Mouse (Mus musculus) heart, embryonic 14.5 days (tissue): Measurements from ENCODE around the gene Map2k6. TPM values are rescaled to one million over a fixed set of nuclear protein-coding genes. Genes with fewer than 3 reads are reported as not detected.

Source experiments
- ATAC-seq: fragments of 200-750 bp; cut with Nextera tagmentation; 2 replicates; pipeline ENCODE4 v1.8.0; 2017; ENCODE audit warnings: low read depth, moderate TSS enrichment; ENCODE audit not compliant: insufficient number of reproducible peaks, insufficient read depth, low FRiP score
- H3K27ac ChIP-seq, 2 experiments: fragments of 200-500 bp in 1 of 2; fragments of 300-500 bp in 1 of 2; sonication (generic) in 1 of 2; replicated peaks in 1 of 2; 2 replicates each; pipeline ENCODE4 v1.5.1; 2012 to 2014; ENCODE audit warnings: low read depth in 2 of 2, low read length in 2 of 2, control low read depth in 1 of 2, mild to moderate bottlenecking in 1 of 2, mixed read lengths in 1 of 2; ENCODE audit not compliant: control insufficient read depth in 1 of 2, insufficient read depth in 1 of 2
- H3K27me3 ChIP-seq: fragments of 300-500 bp; sonication (generic); 2 replicates; pipeline ENCODE4 v1.6.1; 2014; ENCODE audit warnings: mild to moderate bottlenecking, low read length, control low read depth; ENCODE audit not compliant: control insufficient read depth, insufficient read depth
- H3K36me3 ChIP-seq: fragments of 300-500 bp; sonication (generic); 2 replicates; pipeline ENCODE4 v1.6.1; 2014; ENCODE audit warnings: mild to moderate bottlenecking, control low read depth, low read length, mixed read lengths; ENCODE audit not compliant: control insufficient read depth, insufficient read depth
- H3K4me1 ChIP-seq, 2 experiments: fragments of 200-500 bp in 1 of 2; fragments of 300-500 bp in 1 of 2; sonication (generic) in 1 of 2; 2 replicates each; pipeline ENCODE4 v1.6.1; 2012 to 2014; ENCODE audit warnings: low read length in 2 of 2, control low read depth in 1 of 2, mixed read lengths in 1 of 2; ENCODE audit not compliant: control insufficient read depth in 2 of 2, insufficient read depth in 2 of 2
- H3K4me2 ChIP-seq: fragments of 300-500 bp; sonication (generic); 2 replicates; pipeline ENCODE4 v1.6.1; 2014; ENCODE audit warnings: mild to moderate bottlenecking, low read length
- H3K4me3 ChIP-seq, 2 experiments: fragments of 200-500 bp in 1 of 2; fragments of 300-500 bp in 1 of 2; sonication (generic) in 1 of 2; 2 replicates each; pipeline ENCODE4 v1.5.1; 2012 to 2014; ENCODE audit warnings: low read length in 2 of 2, mild to moderate bottlenecking in 2 of 2, control low read depth in 1 of 2, low read depth in 1 of 2, moderate library complexity in 1 of 2; ENCODE audit not compliant: control insufficient read depth in 1 of 2, insufficient read depth in 1 of 2
- H3K9ac ChIP-seq: fragments of 300-500 bp; sonication (generic); 2 replicates; pipeline ENCODE4 v1.6.1; 2014; ENCODE audit warnings: mild to moderate bottlenecking, low read length
- H3K9me3 ChIP-seq: fragments of 300-500 bp; sonication (generic); 2 replicates; pipeline ENCODE4 v1.6.1; 2016; ENCODE audit warnings: low read length, control low read depth; ENCODE audit not compliant: control insufficient read depth
- WGBS: fragments of 180-500 bp; shearing (Covaris S2); extraction: QIAGEN DNeasy Blood & Tissue Kit; methylation state at CpG from one replicate; pipeline ENCODE4 v1.1.7; 2014; 5-methylcytosine and 5-hydroxymethylcytosine counted together
- polyA plus RNA-seq: library from polyadenylated mRNA; unstranded; fragments of >200 nt; fragmentation: Nextera tagmentation; extraction: Ambion mirVana; gene quantifications from 2 replicates; pipeline ENCODE4 v1.2.1, GENCODE M21; 2014

The Map2k6 gene
- polyA plus RNA-seq, 1 experiment from 2014 or later = 18.8 TPM

DNA sequence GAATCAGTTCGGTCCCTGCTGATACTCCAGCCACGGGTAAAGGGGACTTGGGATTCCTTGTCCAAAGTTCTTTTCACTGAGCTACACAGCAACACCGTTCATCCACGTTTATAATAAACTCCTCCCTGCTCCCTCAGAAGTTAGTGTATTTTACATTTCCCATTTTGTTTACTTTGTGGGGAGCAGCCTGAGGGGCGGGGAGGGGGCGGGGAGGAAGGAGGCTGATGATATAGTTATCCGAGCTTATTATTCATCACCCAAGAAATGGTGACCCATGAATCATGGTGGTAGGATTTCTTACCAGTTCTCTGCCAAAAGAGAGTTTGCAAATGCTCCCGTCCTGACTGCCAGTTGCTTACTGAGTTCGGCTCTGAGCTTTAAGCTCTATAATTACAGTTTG is 6.7 kb downstream of the Map2k6 start:
- no peak overlapping the region for H3K4me3 ChIP-seq
- peaks cover 0 to 12% of the 10 kb centered on the region in 2 experiments; a peak in 2 of 4 replicates for H3K4me1 ChIP-seq
- no peak overlapping the region for H3K27ac ChIP-seq
- H3K27me3 ChIP-seq = no peaks in the 10 kb centered on the region
- no peak overlapping the region for H3K4me2 ChIP-seq
- no peak overlapping the region for H3K9ac ChIP-seq
- no peaks in the 10 kb centered on the region for H3K9me3 ChIP-seq
- ATAC-seq = no peak
- H3K36me3 ChIP-seq = no peaks in the 10 kb centered on the region
- WGBS = 73% methylated on average over 9 of the region's 9 CpGs

DNA sequence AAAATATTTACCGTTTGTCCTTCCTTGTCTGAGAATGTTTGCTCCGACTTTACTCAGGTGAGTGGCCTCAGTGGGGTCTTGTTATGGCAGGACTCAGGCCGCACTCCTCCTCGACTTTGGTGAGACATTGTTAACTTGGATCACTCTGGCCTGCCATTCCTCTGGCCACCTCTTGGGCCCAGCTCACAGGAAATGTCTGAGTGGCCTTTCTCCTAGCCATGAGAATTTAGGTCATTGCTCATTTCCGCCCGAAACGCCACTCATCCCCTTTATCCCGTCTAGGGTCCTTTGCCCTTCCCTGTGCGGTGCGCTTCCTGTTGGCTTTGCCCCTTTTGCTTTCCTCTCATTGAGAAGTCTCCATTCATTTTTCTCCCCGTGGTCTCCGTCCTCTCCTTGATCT is 10.2 kb downstream of the Map2k6 start:
- no peak overlapping the region for H3K27ac ChIP-seq
- H3K27me3 ChIP-seq = no peaks in the 10 kb centered on the region
- WGBS = 87% methylated on average over 12 of the region's 12 CpGs
- H3K4me1 ChIP-seq = no peaks in the 10 kb centered on the region
- no peak overlapping the region for H3K4me3 ChIP-seq
- no peak overlapping the region for H3K4me2 ChIP-seq
- H3K36me3 ChIP-seq = no peaks in the 10 kb centered on the region
- H3K9ac ChIP-seq = no peak overlapping the region
- H3K9me3 ChIP-seq = no peaks in the 10 kb centered on the region
- no peak for ATAC-seq

DNA sequence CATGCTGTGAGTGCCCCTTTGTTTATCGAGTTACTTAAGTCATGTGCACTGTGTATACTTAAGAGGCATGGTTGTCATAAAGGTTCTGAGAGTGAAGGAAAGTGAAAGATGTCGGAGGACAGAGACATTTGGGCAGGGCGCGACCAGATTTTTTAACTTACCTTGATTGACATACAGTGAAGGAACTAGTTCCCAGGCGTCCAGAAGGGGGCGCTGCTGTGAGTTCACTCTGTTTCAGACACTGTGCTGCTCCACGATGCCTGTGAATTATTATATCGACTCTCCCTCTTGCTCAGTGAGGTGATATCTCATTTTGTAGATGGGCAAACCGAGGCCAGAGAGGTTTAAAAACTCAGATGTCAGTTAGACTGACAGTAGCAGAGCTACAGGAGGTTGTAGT is 10.9 kb downstream of the Map2k6 start:
- Histone ChIP-seq H3K9ac (no peak overlapping the region), H3K4me2 (no peak overlapping the region), H3K4me3 (no peak overlapping the region), H3K9me3 (no peaks in the 10 kb centered on the region), H3K36me3 (no peaks in the 10 kb centered on the region), H3K27ac (no peak overlapping the region), H3K27me3 (no peaks in the 10 kb centered on the region), H3K4me1 (no peaks in the 10 kb centered on the region)
- ATAC-seq = no peak
- 65% methylated on average over 9 of the region's 9 CpGs for WGBS

- Histone ChIP-seq H3K36me3 (no peaks in the 10 kb centered on the region), H3K27ac (no peak overlapping the region), H3K4me2 (no peak overlapping the region), H3K4me1 (no peaks in the 10 kb centered on the region), H3K9ac (no peak overlapping the region), H3K4me3 (no peak overlapping the region), H3K27me3 (no peaks in the 10 kb centered on the region), H3K9me3 (no peaks in the 10 kb centered on the region)
- WGBS = 92% methylated on average over 13 of the region's 13 CpGs
- ATAC-seq = no peak
Observed at GRCm38 (mm10) chr11:110411596-110411995, 12.7 kb downstream of the Map2k6 start.

- Histone ChIP-seq H3K4me1 (no peaks in the 10 kb centered on the region), H3K4me2 (no peak overlapping the region), H3K9ac (no peak overlapping the region), H3K27ac (no peak overlapping the region), H3K4me3 (no peak overlapping the region), H3K9me3 (no peaks in the 10 kb centered on the region), H3K36me3 (no peaks in the 10 kb centered on the region), H3K27me3 (no peaks in the 10 kb centered on the region)
- no peak for ATAC-seq
- 76% methylated on average over 7 of the region's 7 CpGs for WGBS
Observed at GRCm38 (mm10) chr11:110414263-110414662, 15.3 kb downstream of the Map2k6 start.

DNA sequence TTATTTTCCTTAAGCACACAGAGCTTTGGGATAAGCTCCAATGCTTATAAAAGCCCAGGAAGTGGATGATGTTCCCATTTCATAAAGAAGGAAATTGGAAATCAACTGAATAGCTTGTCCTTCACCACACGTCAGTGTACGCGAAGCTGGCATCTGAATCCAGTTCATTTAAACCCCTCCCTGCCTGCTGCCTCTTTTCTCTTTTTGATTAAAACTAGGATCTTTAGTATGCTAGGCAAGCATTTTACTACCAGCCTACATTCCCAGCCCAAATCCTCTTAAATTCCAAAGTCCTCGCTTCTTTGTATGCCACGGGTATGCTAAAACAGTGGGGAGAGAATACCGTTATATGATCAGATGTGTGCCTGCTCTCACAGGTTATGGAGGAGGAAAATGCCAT is 17.8 kb downstream of the Map2k6 start:
- H3K4me3 ChIP-seq = no peak overlapping the region
- no peak overlapping the region for H3K27ac ChIP-seq
- ATAC-seq = no peak
- H3K4me2 ChIP-seq = no peak overlapping the region
- WGBS = 91% methylated on average over 6 of the region's 6 CpGs
- H3K9ac ChIP-seq = no peak overlapping the region
- no peaks in the 10 kb centered on the region for H3K9me3 ChIP-seq
- H3K36me3 ChIP-seq = no peaks in the 10 kb centered on the region
- H3K4me1 ChIP-seq = no peaks in the 10 kb centered on the region
- no peaks in the 10 kb centered on the region for H3K27me3 ChIP-seq

GRCm38 (mm10) chr11:110420463-110420862 is 21.5 kb downstream of the Map2k6 start:
- no peaks in the 10 kb centered on the region for H3K36me3 ChIP-seq
- 92% methylated on average over 7 of the region's 7 CpGs for WGBS

DNA sequence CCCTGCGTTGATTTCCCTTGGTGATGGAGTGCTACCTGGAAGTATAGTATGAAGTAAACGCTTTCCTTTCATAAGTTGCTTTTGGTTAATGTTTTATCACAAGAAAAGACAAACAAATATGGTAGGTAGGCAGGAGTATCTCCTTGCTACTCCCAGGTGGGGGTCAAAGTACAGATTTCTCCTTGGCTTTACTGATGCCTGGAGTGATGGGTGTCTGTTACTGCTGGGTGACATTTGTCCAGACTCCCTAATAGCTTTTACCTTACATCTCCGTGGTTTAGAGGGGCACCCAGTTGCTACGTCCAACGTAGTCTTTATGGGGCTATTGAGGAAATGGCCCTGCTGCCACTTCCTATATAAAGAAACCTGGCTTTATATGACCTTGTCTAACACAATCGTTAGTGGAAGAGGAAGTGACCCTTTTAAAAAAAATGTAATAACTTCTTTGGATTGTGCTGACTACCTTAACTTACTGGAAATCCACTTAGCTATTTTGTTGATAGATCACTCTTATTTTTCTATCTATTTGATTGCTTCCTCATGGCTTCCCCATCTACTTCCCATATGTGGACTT is 27.7 kb downstream of the Map2k6 start:
- Histone ChIP-seq H3K4me2 (no peak overlapping the region), H3K4me3 (no peak overlapping the region), H3K9ac (no peak overlapping the region), H3K36me3 (no peaks in the 10 kb centered on the region), H3K27me3 (no peaks in the 10 kb centered on the region), H3K27ac (no peak overlapping the region), H3K4me1 (peaks cover 4 to 5% of the 10 kb centered on the region in 2 experiments; a peak in 3 of 4 replicates), H3K9me3 (no peaks in the 10 kb centered on the region)
- ATAC-seq = no peak
- 82% methylated on average over 6 of the region's 6 CpGs for WGBS

More at GRCm38 (mm10) chr11:110420463-110420862, 21.5 kb downstream of the Map2k6 start:
- Histone ChIP-seq H3K9me3 (no peaks in the 10 kb centered on the region), H3K9ac (no peak overlapping the region), H3K4me1 (no peaks in the 10 kb centered on the region), H3K27ac (no peak overlapping the region), H3K4me2 (no peak overlapping the region), H3K4me3 (no peak overlapping the region), H3K27me3 (no peaks in the 10 kb centered on the region)
- ATAC-seq = no peak
